Mouse (Mus musculus) heart, adult 9 months (tissue): ENCODE measurements around the gene Fgfr2.

Source experiments
- DNase-seq, 2 experiments: peaks; one replicate each; pipeline ENCODE4 v3.0.0; 2022; ENCODE audit warnings: low spot score in 2 of 2

Fgfr2 gene

GRCm38 (mm10) chr7:130720646-130721335 is 2402.4 kb downstream of the Fgfr2 start:
- no peak for DNase-seq

DNA sequence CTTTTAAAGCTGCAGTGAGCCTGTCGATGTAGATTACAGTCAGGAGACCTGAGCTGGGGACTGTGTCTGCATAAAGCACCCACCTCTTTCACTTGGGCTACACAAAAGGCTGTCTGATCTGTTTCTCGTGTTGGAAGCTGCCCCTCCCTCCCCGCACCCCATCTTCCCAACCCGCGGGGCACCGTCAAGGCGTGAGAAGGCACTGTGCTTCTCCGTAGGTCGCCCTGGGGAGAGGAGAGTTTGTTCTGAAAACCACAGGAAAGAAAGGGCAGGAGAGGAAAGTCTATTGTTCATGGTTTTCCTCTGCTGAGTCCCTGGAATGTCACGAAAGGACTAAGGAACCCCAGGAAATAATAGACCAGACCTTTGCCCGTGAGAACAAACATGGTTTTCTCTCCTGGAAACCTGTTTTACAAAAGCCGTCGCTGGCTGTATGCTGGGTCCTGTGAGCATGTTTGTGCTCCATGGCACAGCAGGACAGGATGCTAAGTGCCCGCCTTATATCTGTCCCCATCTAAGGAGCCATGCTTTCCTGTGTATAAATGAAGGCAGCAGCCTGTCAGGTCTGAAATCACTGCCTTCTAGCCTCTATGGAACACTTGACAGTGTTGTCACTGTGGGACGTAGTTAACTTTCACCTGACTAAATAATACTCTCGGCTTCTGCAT is 2403.1 kb downstream of the Fgfr2 start:
- peak in 1 of 2 experiments; percentile 12 for DNase-seq

DNA sequence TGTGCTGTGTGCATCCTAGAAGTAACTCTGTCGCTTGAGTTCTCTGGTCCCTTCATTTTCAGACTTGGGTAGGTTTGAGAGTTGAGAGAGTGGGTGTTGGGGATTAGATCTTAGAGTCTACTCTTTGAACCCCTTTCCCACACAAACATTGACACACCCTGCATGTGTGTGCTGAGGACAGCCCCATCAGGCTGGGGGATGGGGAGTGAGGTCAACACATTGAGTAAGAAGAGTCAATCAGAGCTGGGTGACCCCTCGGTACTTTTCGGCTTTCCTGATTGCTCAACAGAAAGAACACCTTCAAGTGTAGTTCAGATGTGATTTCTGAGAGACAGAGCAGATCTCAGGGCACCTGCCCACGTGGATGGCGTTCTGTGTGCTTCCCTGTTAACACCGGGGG is 2406.2 kb downstream of the Fgfr2 start:
- DNase-seq, result no peak

GRCm38 (mm10) chr7:130716341-130716740 is 2406.8 kb downstream of the Fgfr2 start:
- no peak for DNase-seq

DNA sequence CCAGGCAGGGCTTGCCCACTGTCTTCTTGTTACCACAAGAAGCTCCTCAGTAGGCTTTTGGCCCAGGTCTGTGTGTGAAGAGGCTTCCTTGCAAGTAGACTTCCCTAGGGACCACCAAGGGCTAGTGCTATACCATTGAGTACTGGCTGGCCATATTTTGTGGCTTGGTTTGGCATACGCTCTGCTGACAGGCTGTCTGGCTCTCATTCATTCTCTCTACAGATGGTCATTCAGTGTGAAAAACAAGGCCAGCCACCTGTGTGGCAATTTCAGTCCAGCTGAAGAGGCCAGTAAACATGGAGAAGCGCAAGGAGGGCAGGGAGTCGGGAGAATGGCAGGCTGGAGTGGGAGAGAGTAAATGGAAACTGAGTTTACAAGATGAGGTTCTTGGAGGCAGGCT is 2407.7 kb downstream of the Fgfr2 start:
- no peak for DNase-seq

DNA sequence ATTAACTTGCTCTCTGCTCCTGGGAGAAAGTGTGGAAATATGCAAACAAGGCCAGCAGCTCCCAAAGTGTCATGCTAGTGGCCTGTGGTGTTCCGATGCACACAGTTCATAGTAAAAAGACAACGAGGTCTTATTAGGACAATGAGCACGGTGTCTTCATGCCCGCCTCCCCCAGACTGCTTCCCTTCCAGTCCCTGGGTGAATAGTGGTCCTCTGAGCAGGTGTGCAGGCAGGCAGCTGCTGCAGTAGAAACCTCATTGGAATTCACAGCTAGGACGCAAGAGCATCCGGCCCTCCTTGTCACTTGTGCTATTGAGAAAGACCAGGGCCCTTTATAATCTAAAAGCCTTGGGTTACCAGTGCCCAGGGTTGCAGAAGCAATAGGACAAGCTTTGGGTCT is 2409.8 kb downstream of the Fgfr2 start:
- DNase-seq, result no peak

GRCm38 (mm10) chr7:130711851-130712250 is 2411.3 kb downstream of the Fgfr2 start:
- no peak for DNase-seq

- DNase-seq, result no peak
Observed at GRCm38 (mm10) chr7:130709372-130710274, 2413.5 kb downstream of the Fgfr2 start.

- no peak for DNase-seq
Observed at GRCm38 (mm10) chr7:130708940-130709339, 2414.2 kb downstream of the Fgfr2 start.

DNA sequence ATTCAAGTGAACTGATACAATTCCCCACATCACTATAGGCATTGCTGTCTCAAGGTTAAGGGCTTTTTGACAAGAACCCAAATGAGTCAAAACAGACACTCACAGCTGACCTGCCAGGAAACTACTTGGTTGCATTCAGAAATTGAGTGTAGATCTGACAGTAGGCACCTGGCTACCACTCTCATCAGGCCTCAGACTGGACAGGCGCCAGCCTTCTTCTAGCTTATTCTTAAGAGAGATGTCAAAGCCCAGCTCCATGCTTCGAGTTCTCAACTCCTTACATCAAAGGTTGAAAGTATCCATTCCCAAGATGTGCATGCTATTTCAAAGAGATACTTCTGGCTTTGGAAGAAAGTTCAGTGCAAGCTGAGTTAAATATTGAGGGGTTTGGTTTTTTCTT is 2417.9 kb downstream of the Fgfr2 start:
- DNase-seq, result no peak

DNA sequence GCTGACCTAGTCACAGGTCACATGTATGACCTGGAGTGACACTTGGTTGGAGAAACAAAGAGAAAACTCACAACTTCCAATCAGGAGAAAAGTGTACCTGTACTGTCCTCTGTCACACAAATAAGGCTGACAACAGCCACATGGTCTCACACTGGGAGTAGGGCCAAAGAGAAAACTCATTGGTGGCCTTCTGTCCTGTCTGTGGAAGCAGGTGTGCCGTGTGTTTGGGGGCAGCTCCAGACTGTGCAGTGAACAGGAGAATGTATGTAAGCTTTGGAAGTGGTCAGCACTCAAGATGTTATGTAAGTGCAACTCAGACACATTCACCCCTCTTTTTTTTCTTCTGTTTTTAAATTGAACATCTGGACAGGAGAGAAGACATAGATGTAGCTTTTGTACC is 2421.8 kb downstream of the Fgfr2 start:
- DNase-seq, result no peak

- DNase-seq, result no peak
Observed at GRCm38 (mm10) chr7:130698480-130698879, 2424.7 kb downstream of the Fgfr2 start.

- DNase-seq, result no peak
Observed at GRCm38 (mm10) chr7:130696347-130697234, 2426.6 kb downstream of the Fgfr2 start.

GRCm38 (mm10) chr7:130695669-130696338 is 2427.3 kb downstream of the Fgfr2 start:
- DNase-seq, result no peak

DNA sequence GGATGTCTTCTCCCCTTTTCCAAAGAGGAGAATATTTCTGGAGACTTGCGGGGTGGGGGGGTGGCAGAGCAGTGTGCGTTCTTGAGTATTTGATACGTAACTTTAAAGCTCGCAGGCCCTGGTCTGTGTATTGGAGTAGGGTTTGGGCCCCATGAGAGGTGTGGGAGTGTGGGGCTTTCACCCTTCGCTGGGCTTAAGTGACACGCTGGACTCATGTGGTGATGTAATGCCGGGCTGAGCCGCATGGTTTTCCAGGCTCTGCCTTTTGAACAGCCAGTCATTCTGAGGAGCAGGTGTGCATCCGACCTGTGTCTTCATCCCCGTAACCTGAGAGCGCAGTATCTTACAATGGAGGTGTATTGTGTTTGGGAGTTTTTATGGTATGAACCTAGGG is 2429.4 kb downstream of the Fgfr2 start:
- no peak for DNase-seq

- no peak for DNase-seq
Observed at GRCm38 (mm10) chr7:130692943-130693799, 2430.0 kb downstream of the Fgfr2 start.

DNA sequence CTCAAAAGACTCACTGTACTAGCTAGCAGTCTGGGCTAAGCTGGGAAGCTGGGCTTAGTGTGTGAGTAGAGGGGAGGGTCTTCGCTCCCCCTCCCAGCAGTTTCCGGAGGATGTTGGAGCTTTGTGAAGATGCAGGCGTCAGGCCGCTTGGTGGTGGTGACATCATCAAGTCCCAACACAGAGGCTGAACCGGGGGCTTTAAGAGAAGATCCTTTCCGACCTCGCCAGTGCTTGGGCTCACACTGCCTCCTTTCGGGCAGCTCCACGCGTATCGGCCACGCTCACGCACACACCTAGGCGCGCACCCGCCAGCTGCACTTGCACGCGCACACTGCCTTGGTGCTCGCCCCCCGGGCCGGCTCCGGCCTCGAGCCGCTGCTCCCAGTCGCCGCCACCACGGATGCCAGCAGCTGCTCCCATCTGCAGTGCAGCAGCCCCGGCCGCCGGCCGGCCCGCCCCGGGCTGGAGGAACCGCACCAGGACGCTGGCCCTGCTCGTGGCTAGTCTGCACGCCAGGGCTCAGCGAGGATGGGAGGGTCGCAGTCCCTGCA is 2430.7 kb downstream of the Fgfr2 start:
- peak; percentile 37 to 45 for DNase-seq

GRCm38 (mm10) chr7:130691931-130692330 is 2431.2 kb downstream of the Fgfr2 start:
- no peak for DNase-seq

- DNase-seq, result no peak
Observed at GRCm38 (mm10) chr7:130690869-130691268, 2432.3 kb downstream of the Fgfr2 start.

- no peak for DNase-seq
Observed at GRCm38 (mm10) chr7:130688601-130689000, 2434.5 kb downstream of the Fgfr2 start.
